Mouse (Mus musculus): ENCODE measurements around the gene Lrch4.

DNA sequence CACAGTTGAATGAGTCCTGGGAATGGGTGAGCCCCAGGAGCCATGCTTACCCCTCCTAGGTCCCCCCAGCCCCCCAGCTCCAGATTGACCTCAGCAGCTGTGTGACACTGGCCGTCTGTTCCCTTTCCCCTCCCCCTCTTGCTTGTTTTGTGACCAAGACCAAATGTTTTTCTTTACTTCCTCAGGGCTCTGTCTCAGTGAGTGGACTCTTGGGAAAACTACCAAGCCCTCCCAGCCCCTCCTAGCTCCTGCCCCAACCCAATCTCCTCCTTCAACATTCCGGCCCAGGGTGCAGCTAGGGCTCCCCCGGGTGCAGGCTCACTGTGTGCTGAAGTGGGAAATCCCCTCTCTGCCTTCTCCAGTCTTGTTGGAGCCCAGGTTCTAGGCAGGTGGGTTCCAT, 1.7 kb downstream of the Lrch4 start:
- no peak for TF ChIP-seq FLI1 (IDR thresholded peaks at IDR 0.05; ENCODE audit: low read length)
- TF ChIP-seq GATA1 (IDR thresholded peaks at IDR 0.05; ENCODE audit: borderline replicate concordance, low read length) = no peak

All from megakaryocyte, embryonic 14.5 days (primary cell).